In genomic region chrX:162025210-162025953, GRCm38 (mm10) we compare ENCODE assay signal across 8 mouse cellular contexts.
A peak's percentile ranks its signal among the peaks of the same experiment; 100 is the strongest.
DNase-seq lines count a peak whose midpoint lies in the region; ATAC-seq and TF ChIP-seq lines count a peak whose summit lies in the region.

No protein-coding gene starts in this region.

- no peak for TF ChIP-seq POLR2A in cerebellum, adult 2 months (IDR thresholded peaks at IDR 0.05; ENCODE audit: borderline replicate concordance, insufficient read depth, low read length)
- TF ChIP-seq POLR2A in kidney, adult 2 months (IDR thresholded peaks at IDR 0.05; ENCODE audit: low read depth, low read length) = no peak
- no peak for TF ChIP-seq POLR2A in lung, adult 2 months (IDR thresholded peaks at IDR 0.05; ENCODE audit: borderline replicate concordance, extremely low read depth, low read depth, low read length)

- no peaks in the 10 kb centered on the region for H3K4me1 ChIP-seq in cerebellum, adult 2 months (ENCODE audit: control insufficient read depth, insufficient read depth, low read length)
- no peaks in the 10 kb centered on the region; the same call in 1 of the 2 replicates for H3K4me1 ChIP-seq in kidney, adult 2 months (ENCODE audit: control insufficient read depth, insufficient read depth, low read length)
- no peaks in the 10 kb centered on the region for H3K4me1 ChIP-seq in lung, adult 2 months (ENCODE audit: control insufficient read depth, insufficient read depth, low read length)

- 40% methylated on average over 13 of the region's 13 CpGs for WGBS in cerebellum, adult 2 months
- 26% methylated on average over 13 of the region's 13 CpGs for WGBS in kidney, adult 2 months
- 47% methylated on average over 13 of the region's 13 CpGs for WGBS in lung, adult 2 months

- H3K27me3 ChIP-seq in cerebellum, adult 2 months (ENCODE audit: control insufficient read depth, insufficient read depth, low read length) = no peaks in the 10 kb centered on the region
- H3K27me3 ChIP-seq in kidney, adult 2 months (replicated peaks; ENCODE audit: control insufficient read depth, insufficient read depth, low read length) = no peaks in the 10 kb centered on the region

- no peak overlapping the region for H3K4me3 ChIP-seq in cerebellum, adult 2 months (replicated peaks; ENCODE audit: insufficient read depth, low read depth, low read length)
- no peak overlapping the region for H3K4me3 ChIP-seq in kidney, adult 2 months (ENCODE audit: insufficient read depth, low read depth, low read length)
- H3K4me3 ChIP-seq in lung, adult 2 months (replicated peaks; ENCODE audit: extremely low read depth, low read depth, low read length) = no peak overlapping the region

- H3K36me3 ChIP-seq in kidney, adult 2 months (ENCODE audit: control insufficient read depth, insufficient read depth, low read length) = no peaks in the 10 kb centered on the region

- peak; percentile 98 for ATAC-seq in common myeloid progenitor, adult 5-6 weeks (replicated peaks; ENCODE audit: low read depth, poor library complexity, severe bottlenecking)

- no peak for TF ChIP-seq CTCF in cerebellum, adult 2 months (IDR thresholded peaks at IDR 0.05; ENCODE audit: borderline replicate concordance, insufficient read depth, low read depth, low read length)
- no peak for TF ChIP-seq CTCF in kidney, adult 2 months (conservative IDR thresholded peaks at IDR 0.05; ENCODE audit: insufficient read depth, insufficient read length, low read depth, low read length)
- no peak for TF ChIP-seq CTCF in lung, adult 2 months (IDR thresholded peaks at IDR 0.05; ENCODE audit: insufficient read depth, low read length)

- peak; percentile 10 to 15 for DNase-seq in cerebellum, adult 2 months
- no peak for DNase-seq in cerebellum, adult 9-11 months
- peak; percentile 1 to 42 for DNase-seq in heart, adult 9 months (ENCODE audit: low spot score in 2 of 2)
- peak; percentile 64 for DNase-seq in kidney, adult 2 months
- peak; percentile 13 for DNase-seq in lung, adult 2 months
- peak; percentile 7 for DNase-seq in ovary, postnatal 10 days (ENCODE audit: low spot score)
- peak; percentile 49 to 61 for DNase-seq in thymus, postnatal 36 days

- H3K27ac ChIP-seq in cerebellum, adult 2 months (ENCODE audit: insufficient read depth, low read length) = no peak overlapping the region
- H3K27ac ChIP-seq in kidney, adult 2 months (ENCODE audit: insufficient read depth, low read depth, low read length) = no peak overlapping the region
